Mouse (Mus musculus): ENCODE data around the gene Ndufa12. TPM values are rescaled to one million over a fixed set of nuclear protein-coding genes. Genes with fewer than 3 reads are reported as not detected.

The Ndufa12 gene
- 61.5 TPM for polyA plus RNA-seq (2017; shearing (Covaris generic))

GRCm38 (mm10) chr10:94198482-94199405, at the start of gene Ndufa12:
Ndufa12 (plus strand) TSS chr10:94198720.

Other genes with a start within 250 kb of the Ndufa12 start
- gene Vezt, start 162.9 kb upstream of the Ndufa12 start, polyA plus RNA-seq (2017; shearing (Covaris generic)) = 12.7 TPM
- 2.4 TPM for gene Fgd6, start 162.7 kb upstream of the Ndufa12 start, polyA plus RNA-seq (2017; shearing (Covaris generic))
- gene Nr2c1, start 50.7 kb upstream of the Ndufa12 start, polyA plus RNA-seq (2017; shearing (Covaris generic)) = 7.5 TPM
- not detected for gene Gm4792, start 100.0 kb downstream of the Ndufa12 start, polyA plus RNA-seq (2017; shearing (Covaris generic))
- 3.3 TPM for gene Tmcc3, start 113.2 kb downstream of the Ndufa12 start, polyA plus RNA-seq (2017; shearing (Covaris generic))

Measured in naive thymus-derived CD4-positive, alpha-beta T cell, adult 5 months (primary cell).